Mouse (Mus musculus) lung, postnatal 0 days (tissue): ENCODE data around the gene Psmc6. TPM values are rescaled to one million over a fixed set of nuclear protein-coding genes. Genes with fewer than 3 reads are reported as not detected.

Experiments used
- ATAC-seq: fragments of 200-750 bp; cut with Nextera tagmentation; 2 replicates; pipeline ENCODE4 v1.8.0; 2017; ENCODE audit warnings: moderate library complexity
- DNase-seq: peaks from one replicate; pipeline ENCODE4 v3.0.0-alpha.2; 2016; ENCODE audit warnings: low spot score
- H3K27ac ChIP-seq: fragments of 300-500 bp; sonication (generic); 2 replicates; pipeline ENCODE4 v1.5.1; 2014; ENCODE audit warnings: antibody characterized with exemption, mild to moderate bottlenecking, low read length, mixed read lengths
- H3K27me3 ChIP-seq: fragments of 300-500 bp; sonication (generic); replicated peaks from 2 replicates; pipeline ENCODE4 v1.6.1; 2014; ENCODE audit warnings: low read length, mixed read lengths; ENCODE audit not compliant: insufficient read depth
- H3K36me3 ChIP-seq: fragments of 300-500 bp; sonication (generic); 2 replicates; pipeline ENCODE4 v1.6.1; 2014; ENCODE audit warnings: low read length, mixed read lengths; ENCODE audit not compliant: insufficient read depth
- H3K4me1 ChIP-seq: fragments of 300-500 bp; sonication (generic); 2 replicates; pipeline ENCODE4 v1.6.1; 2014; ENCODE audit warnings: antibody characterized with exemption, low read depth, low read length, mixed read lengths; ENCODE audit not compliant: insufficient read depth
- H3K4me2 ChIP-seq: fragments of 300-500 bp; sonication (generic); replicated peaks from 2 replicates; pipeline ENCODE4 v1.6.1; 2014; ENCODE audit warnings: low read depth, mild to moderate bottlenecking, low read length, moderate library complexity, mixed read lengths
- H3K4me3 ChIP-seq: fragments of 300-500 bp; sonication (generic); 2 replicates; pipeline ENCODE4 v1.5.1; 2014; ENCODE audit warnings: low read depth, low read length
- H3K9ac ChIP-seq: fragments of 300-500 bp; sonication (generic); replicated peaks from 2 replicates; pipeline ENCODE4 v1.6.1; 2014; ENCODE audit warnings: low read depth, mild to moderate bottlenecking
- H3K9me3 ChIP-seq: fragments of 300-500 bp; sonication (generic); 2 replicates; pipeline ENCODE4 v1.6.1; 2016; ENCODE audit warnings: low read length, mixed read lengths
- CTCF ChIP-seq: IDR thresholded peaks from 2 replicates; pipeline ENCODE4 v1.5.1; 2016; ENCODE audit warnings: antibody characterized with exemption, mild to moderate bottlenecking
- EP300 ChIP-seq: IDR thresholded peaks from 2 replicates; pipeline ENCODE4 v1.6.1; 2016; ENCODE audit warnings: antibody characterized with exemption, mild to moderate bottlenecking, control low read depth
- WGBS: fragments of 180-500 bp; shearing (Covaris S2); extraction: QIAGEN DNeasy Blood & Tissue Kit; methylation state at CpG from one replicate; pipeline ENCODE4 v1.1.7; 2014; 5-methylcytosine and 5-hydroxymethylcytosine counted together
- polyA plus RNA-seq: library from polyadenylated mRNA; unstranded; fragments of >200 nt; fragmentation: Nextera tagmentation; extraction: Ambion mirVana; gene quantifications from 2 replicates; pipeline ENCODE4 v1.2.1, GENCODE M21; 2015

The Psmc6 gene
- 82.1 and 94.4 TPM in 2 replicates for polyA plus RNA-seq

GRCm38 (mm10) chr14:45329589-45330181 is at the start of gene Psmc6:
TSS of gene Psmc6 (plus strand) at chr14:45329788.
- Histone ChIP-seq H3K9me3 (no peaks in the 10 kb centered on the region), H3K36me3 (peaks cover 5% of the 10 kb centered on the region; the same call in 1 of the 2 replicates), H3K4me2 (peak within 1 kb of the TSS; percentile 61), H3K4me3 (peak within 1 kb of the TSS; percentile 71), H3K27me3 (no peaks in the 10 kb centered on the region), H3K27ac (peak within 1 kb of the TSS; percentile 81), H3K9ac (peak within 1 kb of the TSS; percentile 82), H3K4me1 (no peaks in the 10 kb centered on the region)
- peak; percentile 98 for DNase-seq
- no peak for TF ChIP-seq EP300
- TF ChIP-seq CTCF: peak; percentile 97
- under 1% methylated on average over 42 of the region's 44 CpGs for WGBS
- ATAC-seq: peak; percentile 96

- no peak overlapping the region for H3K27ac ChIP-seq
- H3K4me2 ChIP-seq: no peak overlapping the region
- DNase-seq (no peak), ATAC-seq (no peak)
- H3K4me3 ChIP-seq: no peak overlapping the region
- no peaks in the 10 kb centered on the region for H3K9me3 ChIP-seq
- no peaks in the 10 kb centered on the region for H3K27me3 ChIP-seq
- H3K4me1 ChIP-seq: no peaks in the 10 kb centered on the region
- no peak for TF ChIP-seq CTCF
- TF ChIP-seq EP300: no peak
- H3K9ac ChIP-seq: no peak overlapping the region
- H3K36me3 ChIP-seq: peaks cover 4% of the 10 kb centered on the region; the same call in 1 of the 2 replicates
- WGBS: 87% methylated on average over 3 of the region's 3 CpGs
Measured at GRCm38 (mm10) chr14:45282066-45282465, 47.5 kb upstream of the Psmc6 start.

GRCm38 (mm10) chr14:45291608-45292007 is 38.0 kb upstream of the Psmc6 start:
- TF ChIP-seq EP300: no peak
- no peak for TF ChIP-seq CTCF
- no peaks in the 10 kb centered on the region for H3K9me3 ChIP-seq
- H3K36me3 ChIP-seq: peaks cover 15% of the 10 kb centered on the region
- H3K27me3 ChIP-seq: no peaks in the 10 kb centered on the region
- DNase-seq (peak; percentile 8), ATAC-seq (no peak)
- WGBS: 75% methylated on average over 4 of the region's 4 CpGs
- H3K9ac ChIP-seq: no peak overlapping the region
- H3K4me1 ChIP-seq: no peaks in the 10 kb centered on the region
- no peak overlapping the region for H3K4me3 ChIP-seq
- H3K4me2 ChIP-seq: no peak overlapping the region
- no peak overlapping the region for H3K27ac ChIP-seq

GRCm38 (mm10) chr14:45303939-45304338 is 25.6 kb upstream of the Psmc6 start:
- Histone ChIP-seq H3K27ac (no peak overlapping the region), H3K4me2 (no peak overlapping the region), H3K9ac (no peak overlapping the region), H3K4me1 (no peaks in the 10 kb centered on the region), H3K9me3 (no peaks in the 10 kb centered on the region), H3K4me3 (no peak overlapping the region), H3K27me3 (no peaks in the 10 kb centered on the region), H3K36me3 (peaks cover 10% of the 10 kb centered on the region)
- ATAC-seq (no peak), DNase-seq (no peak)
- TF ChIP-seq CTCF (no peak), EP300 (no peak)
- WGBS: 61% methylated on average over 4 of the region's 4 CpGs

- H3K4me2 ChIP-seq: no peak overlapping the region
- H3K4me1 ChIP-seq: no peaks in the 10 kb centered on the region
- DNase-seq (no peak), ATAC-seq (no peak)
- H3K36me3 ChIP-seq: peaks cover 7% of the 10 kb centered on the region
- H3K27me3 ChIP-seq: no peaks in the 10 kb centered on the region
- no peak overlapping the region for H3K4me3 ChIP-seq
- no peak for TF ChIP-seq CTCF
- no peak for TF ChIP-seq EP300
- 78% methylated on average over 4 of the region's 4 CpGs for WGBS
- no peak overlapping the region for H3K27ac ChIP-seq
- no peak overlapping the region for H3K9ac ChIP-seq
- no peaks in the 10 kb centered on the region for H3K9me3 ChIP-seq
Measured at GRCm38 (mm10) chr14:45304389-45304788, 25.2 kb upstream of the Psmc6 start.

GRCm38 (mm10) chr14:45305852-45306251 is 23.7 kb upstream of the Psmc6 start:
- no peaks in the 10 kb centered on the region for H3K27me3 ChIP-seq
- H3K9ac ChIP-seq: no peak overlapping the region
- ATAC-seq: no peak
- TF ChIP-seq CTCF (no peak), EP300 (no peak)
- no peak overlapping the region for H3K27ac ChIP-seq
- H3K36me3 ChIP-seq: peaks cover 5% of the 10 kb centered on the region
- H3K4me1 ChIP-seq: no peaks in the 10 kb centered on the region
- DNase-seq: no peak
- H3K9me3 ChIP-seq: no peaks in the 10 kb centered on the region
- no peak overlapping the region for H3K4me2 ChIP-seq
- WGBS: 91% methylated on average over 5 of the region's 5 CpGs
- no peak overlapping the region for H3K4me3 ChIP-seq
